Mouse (Mus musculus) neural tube, embryonic 12.5 days (tissue): ENCODE data around the gene Il1rapl2. TPM values are rescaled to one million over a fixed set of nuclear protein-coding genes. Genes with fewer than 3 reads are reported as not detected.

Experiments
- ATAC-seq: fragments of 200-750 bp; cut with Nextera tagmentation; 2 replicates; pipeline ENCODE4 v1.8.0; 2017; ENCODE audit warnings: low read depth, mild to moderate bottlenecking, moderate TSS enrichment, moderate library complexity; ENCODE audit not compliant: low FRiP score
- H3K27ac ChIP-seq: fragments of 300-500 bp; sonication (generic); 2 replicates; pipeline ENCODE4 v1.5.1; 2016
- H3K27me3 ChIP-seq: fragments of 300-500 bp; sonication (generic); replicated peaks from 2 replicates; pipeline ENCODE4 v1.6.1; 2016; ENCODE audit warnings: mild to moderate bottlenecking
- H3K36me3 ChIP-seq: fragments of 300-500 bp; sonication (generic); 2 replicates; pipeline ENCODE4 v1.6.1; 2016; ENCODE audit warnings: mild to moderate bottlenecking
- H3K4me1 ChIP-seq: fragments of 300-500 bp; sonication (generic); 2 replicates; pipeline ENCODE4 v1.6.1; 2016
- H3K4me2 ChIP-seq: fragments of 300-500 bp; sonication (generic); replicated peaks from 2 replicates; pipeline ENCODE4 v1.6.1; 2016; ENCODE audit warnings: mild to moderate bottlenecking
- H3K4me3 ChIP-seq: fragments of 300-500 bp; sonication (generic); 2 replicates; pipeline ENCODE4 v1.5.1; 2016
- H3K9ac ChIP-seq: fragments of 300-500 bp; sonication (generic); 2 replicates; pipeline ENCODE4 v1.6.1; 2016; ENCODE audit warnings: mild to moderate bottlenecking
- H3K9me3 ChIP-seq: fragments of 300-500 bp; sonication (generic); 2 replicates; pipeline ENCODE4 v1.6.1; 2016; ENCODE audit warnings: mild to moderate bottlenecking
- WGBS: fragments of 180-500 bp; shearing (Covaris S2); methylation state at CpG from one replicate; pipeline ENCODE4 v1.1.7; 2016; 5-methylcytosine and 5-hydroxymethylcytosine counted together
- polyA plus RNA-seq: library from polyadenylated mRNA; unstranded; fragments of >200 nt; fragmentation: Nextera tagmentation; extraction: Ambion mirVana; gene quantifications from 2 replicates; pipeline ENCODE4 v1.2.1, GENCODE M21; 2016

Gene Il1rapl2
- 1.6 and 1.8 TPM in 2 replicates for polyA plus RNA-seq

- H3K9ac ChIP-seq: no peak within 1 kb of the TSS
- no peak within 1 kb of the TSS for H3K27ac ChIP-seq
- H3K36me3 ChIP-seq: no peaks in the 10 kb centered on the region
- peak; percentile 83 for ATAC-seq
- peaks cover 30% of the 10 kb centered on the region for H3K27me3 ChIP-seq
- H3K4me2 ChIP-seq: peak within 1 kb of the TSS; percentile 75
- no peaks in the 10 kb centered on the region for H3K4me1 ChIP-seq
- peak within 1 kb of the TSS; percentile 35 for H3K4me3 ChIP-seq
- H3K9me3 ChIP-seq: no peaks in the 10 kb centered on the region
- 19% methylated on average over 45 of the region's 47 CpGs for WGBS
These were observed at the start of gene Il1rapl2 for GRCm38 (mm10) chrX:137570321-137571195. Gene Il1rapl2 (plus strand): TSS chrX:137570608.

GRCm38 (mm10) chrX:137548348-137548747 lies 22.1 kb upstream of the Il1rapl2 start:
- Histone ChIP-seq H3K4me2 (no peak overlapping the region), H3K9me3 (no peaks in the 10 kb centered on the region), H3K36me3 (no peaks in the 10 kb centered on the region), H3K27me3 (no peaks in the 10 kb centered on the region), H3K4me3 (no peak overlapping the region), H3K27ac (no peak overlapping the region), H3K4me1 (no peaks in the 10 kb centered on the region), H3K9ac (no peak overlapping the region)
- ATAC-seq: no peak
- WGBS: 86% methylated on average over 2 of the region's 2 CpGs

- Histone ChIP-seq H3K4me1 (no peaks in the 10 kb centered on the region), H3K36me3 (no peaks in the 10 kb centered on the region), H3K9me3 (no peaks in the 10 kb centered on the region), H3K27ac (no peak overlapping the region), H3K4me2 (peak overlapping the region; percentile 75), H3K27me3 (peaks cover 30% of the 10 kb centered on the region), H3K4me3 (peak overlapping the region; percentile 7; the same call in 1 of the 2 replicates), H3K9ac (no peak overlapping the region)
- ATAC-seq: peak; percentile 51; the same call in 1 of the 2 replicates
- 26% methylated on average over 21 of the region's 21 CpGs for WGBS
These were observed 778 bp upstream of the Il1rapl2 start for GRCm38 (mm10) chrX:137569472-137570188.

- H3K4me2 ChIP-seq: no peak overlapping the region
- no peaks in the 10 kb centered on the region for H3K9me3 ChIP-seq
- H3K27me3 ChIP-seq: no peaks in the 10 kb centered on the region
- no peaks in the 10 kb centered on the region for H3K36me3 ChIP-seq
- H3K27ac ChIP-seq: no peak overlapping the region
- ATAC-seq: no peak
- H3K4me3 ChIP-seq: no peak overlapping the region
- no peak overlapping the region for H3K9ac ChIP-seq
- 24% methylated on average over 1 of the region's 1 CpGs for WGBS
- H3K4me1 ChIP-seq: no peaks in the 10 kb centered on the region
These were observed 12.2 kb downstream of the Il1rapl2 start for GRCm38 (mm10) chrX:137582656-137583055.

GRCm38 (mm10) chrX:137620697-137621096 lies 50.3 kb downstream of the Il1rapl2 start:
- Histone ChIP-seq H3K4me2 (no peak overlapping the region), H3K36me3 (no peaks in the 10 kb centered on the region), H3K9me3 (no peaks in the 10 kb centered on the region), H3K9ac (no peak overlapping the region), H3K27me3 (no peaks in the 10 kb centered on the region), H3K27ac (no peak overlapping the region), H3K4me1 (no peaks in the 10 kb centered on the region), H3K4me3 (no peak overlapping the region)
- ATAC-seq: no peak

- no peak for ATAC-seq
- H3K4me3 ChIP-seq: no peak overlapping the region
- H3K27ac ChIP-seq: no peak overlapping the region
- no peaks in the 10 kb centered on the region for H3K27me3 ChIP-seq
- no peak overlapping the region for H3K9ac ChIP-seq
- no peaks in the 10 kb centered on the region for H3K4me1 ChIP-seq
- no peaks in the 10 kb centered on the region for H3K36me3 ChIP-seq
- no peak overlapping the region for H3K4me2 ChIP-seq
- H3K9me3 ChIP-seq: no peaks in the 10 kb centered on the region
- whole genome bisulfite sequencing: 25% methylated on average over 2 of the region's 2 CpGs
These were observed 96.6 kb downstream of the Il1rapl2 start for GRCm38 (mm10) chrX:137667011-137667410.

GRCm38 (mm10) chrX:137687974-137688373 lies 117.6 kb downstream of the Il1rapl2 start:
- H3K27me3 ChIP-seq: no peaks in the 10 kb centered on the region
- H3K4me3 ChIP-seq: no peak overlapping the region
- no peak for ATAC-seq
- no peak overlapping the region for H3K9ac ChIP-seq
- no peak overlapping the region for H3K27ac ChIP-seq
- no peaks in the 10 kb centered on the region for H3K36me3 ChIP-seq
- no peak overlapping the region for H3K4me2 ChIP-seq
- H3K9me3 ChIP-seq: no peaks in the 10 kb centered on the region
- WGBS: 85% methylated on average over 1 of the region's 1 CpGs
- no peaks in the 10 kb centered on the region for H3K4me1 ChIP-seq

- H3K4me2 ChIP-seq: no peak overlapping the region
These were observed 129.6 kb downstream of the Il1rapl2 start for GRCm38 (mm10) chrX:137700006-137700405.

GRCm38 (mm10) chrX:137755537-137755936 lies 185.1 kb downstream of the Il1rapl2 start:
- H3K36me3 ChIP-seq: no peaks in the 10 kb centered on the region
- 43% methylated on average over 3 of the region's 3 CpGs for WGBS
- no peak overlapping the region for H3K4me3 ChIP-seq
- no peak overlapping the region for H3K9ac ChIP-seq
- H3K4me2 ChIP-seq: no peak overlapping the region
- ATAC-seq: no peak
- no peaks in the 10 kb centered on the region for H3K27me3 ChIP-seq
- H3K4me1 ChIP-seq: no peaks in the 10 kb centered on the region
- no peaks in the 10 kb centered on the region for H3K9me3 ChIP-seq
- no peak overlapping the region for H3K27ac ChIP-seq

More at GRCm38 (mm10) chrX:137700006-137700405, 129.6 kb downstream of the Il1rapl2 start:
- no peaks in the 10 kb centered on the region for H3K9me3 ChIP-seq
- H3K4me3 ChIP-seq: no peak overlapping the region
- no peaks in the 10 kb centered on the region for H3K36me3 ChIP-seq
- no peaks in the 10 kb centered on the region for H3K27me3 ChIP-seq
- WGBS: 86% methylated on average over 2 of the region's 2 CpGs
- ATAC-seq: no peak
- no peak overlapping the region for H3K9ac ChIP-seq
- no peak overlapping the region for H3K27ac ChIP-seq
- no peaks in the 10 kb centered on the region for H3K4me1 ChIP-seq

- Histone ChIP-seq H3K9me3 (no peaks in the 10 kb centered on the region), H3K27ac (no peak overlapping the region), H3K36me3 (no peaks in the 10 kb centered on the region), H3K4me1 (no peaks in the 10 kb centered on the region), H3K9ac (no peak overlapping the region), H3K4me2 (no peak overlapping the region), H3K4me3 (no peak overlapping the region), H3K27me3 (no peaks in the 10 kb centered on the region)
- 50% methylated on average over 6 of the region's 6 CpGs for WGBS
- ATAC-seq: peak; percentile 88
These were observed 235.2 kb downstream of the Il1rapl2 start for GRCm38 (mm10) chrX:137805484-137806200.

GRCm38 (mm10) chrX:137806231-137807114 lies 236.1 kb downstream of the Il1rapl2 start:
- Histone ChIP-seq H3K27ac (no peak overlapping the region), H3K4me3 (no peak overlapping the region), H3K9me3 (no peaks in the 10 kb centered on the region), H3K4me2 (no peak overlapping the region), H3K4me1 (no peaks in the 10 kb centered on the region), H3K36me3 (no peaks in the 10 kb centered on the region), H3K9ac (no peak overlapping the region), H3K27me3 (no peaks in the 10 kb centered on the region)
- WGBS: 57% methylated on average over 4 of the region's 4 CpGs
- peak; percentile 88 for ATAC-seq
